Mouse (Mus musculus) lung, embryonic 16.5 days (tissue): ENCODE results near the gene 1700029F12Rik. TPM values are rescaled to one million over a fixed set of nuclear protein-coding genes. Genes with fewer than 3 reads are reported as not detected.
"Not testable (repeated sequence)": the region's sequence is repeated elsewhere in the genome, so short reads cannot be mapped to it uniquely, and the experiment has no call there.

Experiments used
- ATAC-seq: fragments of 200-750 bp; cut with Nextera tagmentation; 2 replicates; pipeline ENCODE4 v1.8.0; 2017; ENCODE audit warnings: low read depth, mild to moderate bottlenecking, moderate library complexity
- H3K27ac ChIP-seq: fragments of 300-500 bp; sonication (generic); 2 replicates; pipeline ENCODE4 v1.5.1; 2014; ENCODE audit warnings: mild to moderate bottlenecking, control low read depth, low read length
- H3K27me3 ChIP-seq: fragments of 300-500 bp; sonication (generic); 2 replicates; pipeline ENCODE4 v1.6.1; 2014; ENCODE audit warnings: low read depth, low read length, mixed read lengths; ENCODE audit not compliant: control insufficient read depth, insufficient read depth
- H3K36me3 ChIP-seq: fragments of 300-500 bp; sonication (generic); 2 replicates; pipeline ENCODE4 v1.6.1; 2014; ENCODE audit warnings: low read length; ENCODE audit not compliant: control insufficient read depth, insufficient read depth
- H3K4me1 ChIP-seq: fragments of 300-500 bp; sonication (generic); replicated peaks from 2 replicates; pipeline ENCODE4 v1.6.1; 2014; ENCODE audit warnings: low read length, mixed read lengths; ENCODE audit not compliant: control insufficient read depth, insufficient read depth
- H3K4me2 ChIP-seq: fragments of 300-500 bp; sonication (generic); 2 replicates; pipeline ENCODE4 v1.6.1; 2014; ENCODE audit warnings: low read depth, low read length, control low read depth
- H3K4me3 ChIP-seq: fragments of 300-500 bp; sonication (generic); 2 replicates; pipeline ENCODE4 v1.5.1; 2014; ENCODE audit warnings: mild to moderate bottlenecking, low read length, control low read depth
- H3K9ac ChIP-seq: fragments of 300-500 bp; sonication (generic); 2 replicates; pipeline ENCODE4 v1.6.1; 2014; ENCODE audit warnings: low read length, control low read depth
- H3K9me3 ChIP-seq: fragments of 300-500 bp; sonication (generic); 2 replicates; pipeline ENCODE4 v1.6.1; 2016; ENCODE audit warnings: low read length; ENCODE audit not compliant: control insufficient read depth
- WGBS: fragments of 180-500 bp; shearing (Covaris S2); extraction: QIAGEN DNeasy Blood & Tissue Kit; methylation state at CpG from one replicate; pipeline ENCODE4 v1.1.7; 2014; 5-methylcytosine and 5-hydroxymethylcytosine counted together
- polyA plus RNA-seq: library from polyadenylated mRNA; unstranded; fragments of >200 nt; fragmentation: Nextera tagmentation; extraction: Ambion mirVana; gene quantifications from 2 replicates; pipeline ENCODE4 v1.2.1, GENCODE M21; 2015

Gene 1700029F12Rik
- polyA plus RNA-seq, 1 experiment from 2014 or later, result not detected

DNA sequence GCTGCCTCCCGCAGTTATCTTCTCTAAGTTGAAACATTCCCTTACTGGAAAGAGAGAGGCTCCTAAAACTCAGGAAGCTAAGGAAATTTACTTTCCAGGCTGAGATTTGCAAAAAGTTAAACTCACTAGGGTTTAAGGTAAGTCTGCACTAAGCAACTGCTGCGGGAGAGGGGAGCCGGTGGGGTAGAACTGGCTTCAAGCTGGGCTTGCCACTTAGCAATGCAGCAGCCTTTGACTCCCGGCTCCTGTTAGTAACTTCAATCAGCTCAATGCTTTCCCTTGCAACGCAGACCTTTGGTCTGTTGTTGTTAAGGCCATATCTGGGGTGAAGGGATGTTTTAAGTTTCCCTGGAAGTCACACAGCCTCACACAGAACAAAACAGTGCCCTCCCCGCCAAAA, 33.5 kb upstream of the 1700029F12Rik start:
- 30% methylated on average over 6 of the region's 6 CpGs for WGBS
- H3K9me3 ChIP-seq, result 0 out of 2 replicates have a peak, but pooled peaks cover 2% of the 10 kb centered on the region
- H3K27me3 ChIP-seq, result peaks cover 33% of the 10 kb centered on the region
- no peak overlapping the region for H3K4me3 ChIP-seq
- H3K4me1 ChIP-seq, result peaks cover 4% of the 10 kb centered on the region; the same call in 1 of the 2 replicates
- H3K4me2 ChIP-seq, result no peak overlapping the region
- ATAC-seq, result no peak
- H3K36me3 ChIP-seq, result no peaks in the 10 kb centered on the region
- no peak overlapping the region for H3K9ac ChIP-seq
- no peak overlapping the region for H3K27ac ChIP-seq

DNA sequence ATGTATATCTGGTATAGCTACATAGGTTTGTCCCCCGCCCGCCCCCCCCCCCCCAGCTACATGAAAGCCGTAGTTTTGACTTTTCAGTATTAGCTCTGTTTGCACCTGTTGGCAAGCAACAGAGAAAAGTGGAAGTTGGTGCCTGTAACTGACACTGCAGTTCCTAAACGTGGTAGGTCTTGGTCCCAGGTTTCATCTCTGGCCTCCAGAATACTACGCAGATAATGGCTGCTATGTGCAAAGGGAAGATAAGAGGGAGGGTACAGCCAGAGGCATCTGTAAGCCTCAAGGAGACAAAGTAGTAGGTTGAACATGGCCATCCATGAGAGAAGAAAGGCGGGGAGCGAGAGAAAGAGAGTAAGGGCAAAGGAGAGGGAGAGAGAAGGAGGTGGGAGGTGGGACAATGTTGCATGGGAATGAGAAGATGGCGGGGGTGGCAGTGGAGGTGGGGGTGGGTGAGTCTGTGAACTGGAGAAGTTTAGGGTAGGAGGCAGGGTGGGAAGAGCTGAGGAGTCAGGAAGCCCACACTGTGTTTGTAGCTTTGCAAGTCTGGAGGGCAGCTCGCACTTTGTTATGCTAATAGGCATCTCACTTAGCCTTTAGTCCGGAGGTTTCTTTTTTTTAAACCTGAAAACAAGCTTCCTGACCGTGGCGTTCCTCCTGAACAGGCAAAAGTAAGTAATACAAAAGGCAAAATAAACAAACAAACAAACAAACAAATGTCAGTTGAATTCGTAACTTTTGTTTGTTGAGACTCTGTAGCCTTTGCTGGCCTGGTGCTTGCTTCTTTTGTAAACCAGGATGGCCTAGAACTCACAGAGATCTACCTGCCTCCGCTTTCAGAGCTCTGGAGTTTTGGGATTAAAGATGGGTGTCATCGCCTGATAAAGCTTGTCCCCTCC, 32.7 kb upstream of the 1700029F12Rik start, which contains the start of gene Fam169a:
Gene Fam169a (plus strand): TSS at position 638 of the 902 bp plus-strand sequence.
- Histone ChIP-seq H3K9ac (no peak within 1 kb of the TSS), H3K27me3 (peaks cover 26% of the 10 kb centered on the region), H3K4me1 (peaks cover 4% of the 10 kb centered on the region; the same call in 1 of the 2 replicates), H3K9me3 (0 out of 2 replicates have a peak, but pooled peaks cover 2% of the 10 kb centered on the region), H3K4me3 (no peak within 1 kb of the TSS), H3K36me3 (no peaks in the 10 kb centered on the region), H3K27ac (no peak within 1 kb of the TSS), H3K4me2 (no peak within 1 kb of the TSS)
- no peak for ATAC-seq
- WGBS, result 65% methylated on average over 15 of the region's 15 CpGs

GRCm38 (mm10) chr13:97064844-97065621, 30.9 kb upstream of the 1700029F12Rik start:
- not testable (repeated sequence) for H3K9ac ChIP-seq, H3K4me2 ChIP-seq, H3K4me3 ChIP-seq, H3K9me3 ChIP-seq, H3K27ac ChIP-seq, H3K36me3 ChIP-seq, ATAC-seq, H3K4me1 ChIP-seq
- WGBS, result 36% methylated on average over 18 of the region's 18 CpGs
- peaks cover 14% of the 10 kb centered on the region for H3K27me3 ChIP-seq

DNA sequence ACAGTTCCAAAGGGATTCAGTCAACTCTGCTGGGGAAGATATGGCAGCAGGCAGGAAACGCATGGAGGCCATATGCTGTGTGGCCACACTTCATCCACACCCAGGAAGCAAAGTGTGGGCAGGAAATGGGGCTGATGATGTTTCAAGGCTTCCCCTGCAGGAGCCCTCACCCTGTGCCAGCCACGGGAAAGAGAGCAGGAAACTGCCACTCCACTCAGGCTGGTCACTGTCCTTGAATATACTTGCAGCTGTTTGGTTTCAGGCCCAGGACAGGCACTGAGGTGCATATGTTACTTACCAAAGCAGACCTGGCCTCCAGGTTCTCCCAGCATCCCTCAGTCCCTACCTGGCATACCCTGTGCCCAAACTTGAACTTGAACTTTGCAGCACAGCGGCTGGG, 30.3 kb upstream of the 1700029F12Rik start:
- H3K4me2 ChIP-seq, result no peak overlapping the region
- WGBS, result 30% methylated on average over 3 of the region's 3 CpGs
- ATAC-seq, result no peak

GRCm38 (mm10) chr13:97063431-97063830, 29.3 kb upstream of the 1700029F12Rik start:
- no peak overlapping the region for H3K9ac ChIP-seq
- no peaks in the 10 kb centered on the region for H3K36me3 ChIP-seq
- 81% methylated on average over 2 of the region's 2 CpGs for WGBS
- H3K4me1 ChIP-seq, result no peaks in the 10 kb centered on the region
- no peak for ATAC-seq
- 0 out of 2 replicates have a peak, but pooled peaks cover 2% of the 10 kb centered on the region for H3K9me3 ChIP-seq
- no peak overlapping the region for H3K27ac ChIP-seq
- H3K27me3 ChIP-seq, result peaks cover 3% of the 10 kb centered on the region; the same call in 1 of the 2 replicates
- H3K4me3 ChIP-seq, result no peak overlapping the region
- H3K4me2 ChIP-seq, result no peak overlapping the region

More for the DNA sequence above, 30.3 kb upstream of the 1700029F12Rik start:
- Histone ChIP-seq H3K9ac (no peak overlapping the region), H3K4me1 (no peaks in the 10 kb centered on the region), H3K27ac (no peak overlapping the region), H3K4me3 (no peak overlapping the region), H3K9me3 (0 out of 2 replicates have a peak, but pooled peaks cover 2% of the 10 kb centered on the region), H3K27me3 (peaks cover 8% of the 10 kb centered on the region; the same call in 1 of the 2 replicates), H3K36me3 (no peaks in the 10 kb centered on the region)

DNA sequence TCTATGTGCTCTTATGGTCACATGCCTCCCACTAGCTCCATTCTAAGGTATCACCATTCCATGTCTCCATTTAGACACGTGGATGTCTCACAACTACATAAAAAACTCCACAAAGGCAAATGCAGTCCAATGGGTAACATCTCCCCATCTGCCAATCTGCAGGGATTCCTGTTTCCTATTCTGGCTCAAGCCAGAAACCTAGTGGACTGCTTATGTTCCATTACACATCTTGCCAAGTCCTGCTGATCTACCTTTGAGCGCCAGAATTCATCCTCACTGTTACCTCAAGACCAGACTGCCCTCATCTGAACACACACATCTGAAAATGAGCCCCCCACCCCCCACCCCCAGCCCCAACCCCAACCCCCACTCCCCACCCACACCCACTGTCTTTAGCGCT, 28.0 kb upstream of the 1700029F12Rik start:
- no peaks in the 10 kb centered on the region for H3K36me3 ChIP-seq
- no peak overlapping the region for H3K4me3 ChIP-seq
- 0 out of 2 replicates have a peak, but pooled peaks cover 2% of the 10 kb centered on the region for H3K9me3 ChIP-seq
- ATAC-seq, result no peak
- H3K27ac ChIP-seq, result no peak overlapping the region
- no peak overlapping the region for H3K4me2 ChIP-seq
- WGBS, result 87% methylated on average over 3 of the region's 3 CpGs
- H3K27me3 ChIP-seq, result no peaks in the 10 kb centered on the region; the same call in 1 of the 2 replicates
- H3K9ac ChIP-seq, result no peak overlapping the region
- no peaks in the 10 kb centered on the region for H3K4me1 ChIP-seq

GRCm38 (mm10) chr13:97060331-97060730, 26.2 kb upstream of the 1700029F12Rik start:
- no peaks in the 10 kb centered on the region for H3K4me1 ChIP-seq
- H3K27me3 ChIP-seq, result no peaks in the 10 kb centered on the region
- H3K4me3 ChIP-seq, result no peak overlapping the region
- no peak overlapping the region for H3K27ac ChIP-seq
- WGBS, result 54% methylated on average over 2 of the region's 8 CpGs
- ATAC-seq, result no peak
- H3K36me3 ChIP-seq, result no peaks in the 10 kb centered on the region
- H3K9me3 ChIP-seq, result no peaks in the 10 kb centered on the region
- H3K9ac ChIP-seq, result no peak overlapping the region
- H3K4me2 ChIP-seq, result no peak overlapping the region

GRCm38 (mm10) chr13:97059746-97060145, 25.6 kb upstream of the 1700029F12Rik start:
- no peaks in the 10 kb centered on the region for H3K27me3 ChIP-seq
- H3K36me3 ChIP-seq, result no peaks in the 10 kb centered on the region
- no peak overlapping the region for H3K4me3 ChIP-seq
- H3K27ac ChIP-seq, result no peak overlapping the region
- H3K4me1 ChIP-seq, result no peaks in the 10 kb centered on the region
- H3K9ac ChIP-seq, result no peak overlapping the region
- no peak for ATAC-seq
- H3K4me2 ChIP-seq, result no peak overlapping the region
- no peaks in the 10 kb centered on the region for H3K9me3 ChIP-seq
- 89% methylated on average over 6 of the region's 6 CpGs for WGBS

GRCm38 (mm10) chr13:97057817-97058216, 23.7 kb upstream of the 1700029F12Rik start:
- H3K27me3 ChIP-seq, result no peaks in the 10 kb centered on the region
- H3K9ac ChIP-seq, result no peak overlapping the region
- peaks cover 3% of the 10 kb centered on the region; the same call in 1 of the 2 replicates for H3K4me1 ChIP-seq
- H3K9me3 ChIP-seq, result no peaks in the 10 kb centered on the region
- no peak for ATAC-seq
- no peaks in the 10 kb centered on the region for H3K36me3 ChIP-seq
- WGBS, result 60% methylated on average over 4 of the region's 4 CpGs
- H3K4me3 ChIP-seq, result no peak overlapping the region
- no peak overlapping the region for H3K4me2 ChIP-seq
- H3K27ac ChIP-seq, result no peak overlapping the region
